Mouse (Mus musculus) small intestine, adult 2 months (tissue): Measurements from ENCODE around the gene Mob3c.

Experiments used
- CTCF ChIP-seq: fragments of 200-500 bp; IDR thresholded peaks from 2 replicates; pipeline ENCODE4 v1.5.1; 2012; ENCODE audit warnings: low read depth, mild to moderate bottlenecking, control low read depth, inconsistent platforms, low read length, moderate library complexity, mixed read lengths; ENCODE audit not compliant: insufficient replicate concordance, insufficient read length; ENCODE audit errors: extremely low read depth
- POLR2A ChIP-seq: fragments of 200-500 bp; IDR thresholded peaks from 2 replicates; pipeline ENCODE4 v1.6.1; 2012; ENCODE audit warnings: low read depth, mild to moderate bottlenecking, control low read depth, inconsistent platforms, low read length, moderate library complexity

GRCm38 (mm10) chr4:115821431-115821830, 6.5 kb upstream of the Mob3c start:
- TF ChIP-seq CTCF: no peak
- no peak for TF ChIP-seq POLR2A
